Mouse (Mus musculus) brain, embryonic 14.5 days (tissue): ENCODE measurements around the gene Prdm16.

Experiments
- CTCF ChIP-seq: fragments of 200-500 bp; IDR thresholded peaks from 2 replicates; pipeline ENCODE4 v1.5.1; 2012; ENCODE audit warnings: inconsistent platforms, mild to moderate bottlenecking, moderate library complexity, borderline replicate concordance; ENCODE audit not compliant: insufficient read depth, insufficient read length; ENCODE audit errors: extremely low read depth
- POLR2A ChIP-seq: fragments of 200-500 bp; IDR thresholded peaks from 2 replicates; pipeline ENCODE4 v1.6.1; 2012; ENCODE audit warnings: mild to moderate bottlenecking, inconsistent platforms, borderline replicate concordance; ENCODE audit not compliant: poor library complexity, insufficient read depth, insufficient read length, severe bottlenecking; ENCODE audit errors: extremely low read depth

DNA sequence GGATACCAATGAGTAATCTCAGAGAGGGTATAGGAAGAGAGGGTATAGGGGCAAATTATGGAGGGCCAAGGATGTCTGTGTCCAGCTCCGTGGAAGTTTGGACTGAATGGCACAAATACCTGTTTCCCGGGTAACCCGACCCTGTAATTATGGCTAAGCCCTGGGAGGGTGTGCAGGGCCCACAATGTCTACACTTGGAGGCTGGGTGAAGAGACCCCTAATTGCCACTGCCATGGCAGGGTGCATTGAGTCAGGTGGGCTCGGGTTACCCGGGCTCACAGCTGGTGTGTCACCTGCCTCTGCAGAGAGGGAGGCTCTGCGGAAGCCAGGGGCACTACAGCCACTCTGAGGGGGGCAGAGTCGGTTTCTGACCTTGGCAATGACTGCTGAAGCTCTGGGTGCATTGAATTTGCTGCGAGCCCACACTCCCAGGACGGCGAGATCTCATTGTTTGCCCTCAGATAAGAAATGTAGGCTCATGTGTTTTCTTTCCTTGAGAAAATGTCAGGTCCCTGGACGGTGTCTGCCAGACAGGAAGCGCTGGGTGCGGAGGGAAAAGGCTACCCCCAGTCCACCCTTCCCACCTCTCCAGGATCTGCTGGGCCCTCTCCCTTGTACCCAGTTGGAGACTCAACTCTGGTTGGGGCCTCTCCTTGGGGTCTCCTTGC, 62.3 kb downstream of the Prdm16 start:
- TF ChIP-seq CTCF (no peak), POLR2A (no peak)
